Mouse (Mus musculus): ENCODE results near the gene Hs6st1. TPM values are rescaled to one million over a fixed set of nuclear protein-coding genes. Genes with fewer than 3 reads are reported as not detected.

The Hs6st1 gene
- polyA plus RNA-seq, 1 experiment, result 53.7 TPM

DNA sequence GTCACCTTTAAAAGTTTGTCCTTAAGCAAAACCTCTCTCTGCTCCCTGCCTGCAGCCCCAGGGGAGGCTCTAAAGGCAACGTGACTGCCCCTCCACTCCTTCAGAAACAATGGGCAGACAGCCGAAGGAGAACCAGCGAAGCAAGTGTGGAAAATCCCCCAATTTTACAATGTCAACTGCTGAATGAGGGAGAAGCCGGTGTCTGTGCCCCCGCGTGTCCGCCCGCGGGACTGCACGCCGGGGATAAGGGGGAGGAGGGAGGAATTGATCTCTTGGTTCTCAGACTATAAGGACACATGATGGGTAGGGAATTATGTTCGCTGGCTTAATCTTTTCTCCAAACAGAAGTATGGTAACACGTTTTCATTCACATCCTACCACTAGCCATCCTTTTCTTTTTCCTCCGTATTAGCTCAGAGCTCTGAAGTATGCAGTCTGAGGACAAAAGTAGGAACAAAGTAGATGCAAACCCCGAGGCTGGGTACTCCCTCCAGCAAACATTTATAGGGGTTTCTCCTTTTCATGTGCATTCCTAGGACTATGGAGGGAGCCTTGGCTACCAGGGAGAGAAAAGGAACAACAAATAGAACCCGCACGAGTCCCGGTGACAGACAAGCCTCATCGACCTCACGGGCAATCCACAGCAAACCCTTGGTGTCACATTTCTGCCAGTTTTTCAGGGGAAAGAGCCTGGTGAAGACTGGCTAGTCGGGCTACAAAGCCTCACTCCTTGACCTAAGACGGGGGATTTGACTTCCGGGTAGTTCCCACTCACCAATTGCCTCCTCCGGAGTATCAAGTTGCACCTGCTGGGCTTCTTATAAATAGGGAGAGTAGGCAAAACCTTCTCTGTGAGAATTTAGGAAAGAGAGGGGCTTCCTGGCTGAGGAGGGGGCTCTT, 3.1 kb upstream of the Hs6st1 start:
- Histone ChIP-seq H3K27me3 (ENCODE audit: control insufficient read depth, insufficient read depth, low read length) (no peaks in the 10 kb centered on the region), H3K4me3 (ENCODE audit: low read depth, low read length) (peak overlapping the region; percentile 42), H3K4me1 (ENCODE audit: control insufficient read depth, insufficient read depth, insufficient read length, low read length) (peaks cover 7% of the 10 kb centered on the region), H3K36me3 (ENCODE audit: control insufficient read depth, insufficient read depth, low read length) (no peaks in the 10 kb centered on the region), H3K27ac (ENCODE audit: insufficient read depth, low read depth, low read length) (no peak overlapping the region)
- TF ChIP-seq POLR2A (IDR thresholded peaks at IDR 0.05; ENCODE audit: low read depth, low read length) (no peak; the same call in 1 of the 2 replicates), CTCF (IDR thresholded peaks at IDR 0.05; ENCODE audit: extremely low read depth, insufficient read length, insufficient replicate concordance, low read depth, low read length) (peak; percentile 87)
- 2% methylated on average over 24 of the region's 24 CpGs for WGBS

DNA sequence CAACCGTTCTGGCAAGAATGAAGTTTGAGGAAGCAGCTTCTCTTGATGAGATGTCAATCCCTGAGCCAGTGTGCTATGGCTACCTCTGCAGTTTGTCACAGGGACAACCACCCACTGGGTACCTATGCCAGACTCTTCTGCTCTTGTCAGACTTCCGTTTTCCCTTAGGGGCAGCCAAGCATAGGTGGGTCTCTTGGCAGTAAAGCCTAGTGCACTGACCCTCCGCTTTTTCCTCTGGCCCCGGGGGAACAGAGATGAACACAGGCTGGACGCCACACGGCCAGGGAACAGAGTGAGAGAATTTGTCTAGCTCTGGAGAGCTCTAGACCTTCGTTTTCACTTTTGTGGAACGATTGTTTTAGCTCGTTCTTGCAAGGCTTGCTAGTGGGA, 2.4 kb upstream of the Hs6st1 start:
- no peaks in the 10 kb centered on the region for H3K27me3 ChIP-seq (ENCODE audit: control insufficient read depth, insufficient read depth, low read length)
- H3K4me3 ChIP-seq (ENCODE audit: low read depth, low read length), result no peak overlapping the region
- TF ChIP-seq POLR2A (IDR thresholded peaks at IDR 0.05; ENCODE audit: low read depth, low read length), result no peak
- no peak for TF ChIP-seq CTCF (IDR thresholded peaks at IDR 0.05; ENCODE audit: extremely low read depth, insufficient read length, insufficient replicate concordance, low read depth, low read length)
- H3K4me1 ChIP-seq (ENCODE audit: control insufficient read depth, insufficient read depth, insufficient read length, low read length), result peaks cover 12% of the 10 kb centered on the region
- no peak overlapping the region for H3K27ac ChIP-seq (ENCODE audit: insufficient read depth, low read depth, low read length)
- H3K36me3 ChIP-seq (ENCODE audit: control insufficient read depth, insufficient read depth, low read length), result no peaks in the 10 kb centered on the region
- WGBS, result 72% methylated on average over 9 of the region's 9 CpGs

DNA sequence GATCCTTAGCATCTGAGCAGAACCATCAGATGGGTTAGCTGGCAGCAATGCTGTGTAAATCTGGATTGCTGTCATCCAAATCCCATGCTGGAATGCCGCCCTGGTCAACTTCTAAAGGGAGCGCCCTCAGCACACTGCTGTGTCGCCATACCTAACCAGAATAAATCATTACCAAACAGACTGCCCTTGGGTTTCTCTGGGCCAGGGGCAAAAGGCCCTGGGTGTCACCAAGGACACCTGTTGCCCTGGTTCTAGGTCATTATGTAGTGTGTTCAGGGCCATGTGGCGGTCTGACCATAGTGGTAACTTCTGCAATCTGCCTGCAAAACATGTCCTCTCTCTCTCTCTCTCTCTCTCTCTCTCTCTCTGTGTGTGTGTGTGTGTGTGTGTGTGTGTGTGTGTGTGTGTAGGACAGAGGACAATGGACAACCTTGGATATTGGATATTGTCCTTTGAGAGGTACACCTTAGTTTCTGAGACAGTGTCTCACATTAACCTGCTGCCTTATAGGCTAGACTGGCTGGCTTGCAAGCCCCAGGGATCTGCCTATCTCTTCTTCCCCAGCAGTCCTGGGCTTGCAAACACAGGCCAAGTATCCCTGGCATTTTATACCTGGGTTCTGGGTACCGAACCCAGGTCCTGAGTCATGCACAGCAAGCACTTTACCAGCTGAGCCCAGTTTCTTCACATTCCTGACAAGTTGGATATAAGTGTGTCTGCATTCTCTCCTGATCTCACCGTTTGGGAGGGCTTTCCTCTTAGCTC, 1.8 kb upstream of the Hs6st1 start:
- H3K27ac ChIP-seq (ENCODE audit: insufficient read depth, low read depth, low read length), result no peak overlapping the region
- no peak for TF ChIP-seq CTCF (IDR thresholded peaks at IDR 0.05; ENCODE audit: extremely low read depth, insufficient read length, insufficient replicate concordance, low read depth, low read length)
- no peak for TF ChIP-seq POLR2A (IDR thresholded peaks at IDR 0.05; ENCODE audit: low read depth, low read length)
- H3K4me1 ChIP-seq (ENCODE audit: control insufficient read depth, insufficient read depth, insufficient read length, low read length), result peaks cover 17% of the 10 kb centered on the region
- 94% methylated on average over 6 of the region's 6 CpGs for WGBS
- H3K36me3 ChIP-seq (ENCODE audit: control insufficient read depth, insufficient read depth, low read length), result no peaks in the 10 kb centered on the region
- no peak overlapping the region for H3K4me3 ChIP-seq (ENCODE audit: low read depth, low read length)
- no peaks in the 10 kb centered on the region for H3K27me3 ChIP-seq (ENCODE audit: control insufficient read depth, insufficient read depth, low read length)

DNA sequence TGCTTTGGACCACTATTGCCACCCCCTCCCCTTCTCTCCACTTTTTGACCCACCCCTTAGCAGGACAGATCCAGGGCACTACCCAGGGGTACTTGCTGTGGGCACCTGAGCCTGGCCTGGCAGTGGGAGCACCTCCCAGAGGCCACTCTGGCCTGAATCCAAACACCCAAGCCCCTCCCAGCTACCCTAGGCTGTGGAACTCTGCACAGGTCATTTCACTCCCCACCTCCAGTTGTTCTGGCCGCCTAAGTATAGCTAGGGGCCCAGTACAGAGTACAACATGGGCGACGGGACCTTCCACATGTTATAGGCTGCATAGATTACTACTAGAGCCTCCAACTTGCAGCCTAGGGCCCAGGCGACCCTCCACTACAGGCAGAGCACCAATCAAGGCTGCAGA, 999 bp upstream of the Hs6st1 start:
- H3K27ac ChIP-seq (ENCODE audit: insufficient read depth, low read depth, low read length), result no peak overlapping the region
- 88% methylated on average over 4 of the region's 4 CpGs for whole genome bisulfite sequencing

DNA sequence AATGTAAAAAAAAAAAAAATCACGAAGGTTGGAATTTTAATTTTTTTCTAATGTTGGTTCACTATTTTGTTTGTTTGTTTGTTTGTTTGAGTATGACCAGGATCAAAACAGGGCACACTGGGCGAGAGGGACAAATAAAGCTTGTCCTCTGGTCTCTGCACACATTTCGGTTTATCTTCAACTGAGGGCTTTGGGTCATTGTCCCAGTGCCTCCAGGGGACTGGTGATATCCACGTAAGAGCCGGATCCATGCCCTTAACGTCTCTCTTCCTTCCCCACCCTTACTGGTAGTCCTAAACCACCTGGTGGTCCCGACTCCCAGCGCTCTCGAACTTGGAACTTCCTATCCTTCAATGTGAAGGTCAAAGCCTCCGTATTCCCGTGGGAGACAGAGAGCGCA, 589 bp upstream of the Hs6st1 start:
- TF ChIP-seq CTCF (IDR thresholded peaks at IDR 0.05; ENCODE audit: extremely low read depth, insufficient read length, insufficient replicate concordance, low read depth, low read length), result no peak
- no peak for TF ChIP-seq POLR2A (IDR thresholded peaks at IDR 0.05; ENCODE audit: low read depth, low read length)
- Histone ChIP-seq H3K27ac (ENCODE audit: insufficient read depth, low read depth, low read length) (no peak overlapping the region), H3K36me3 (ENCODE audit: control insufficient read depth, insufficient read depth, low read length) (peaks cover 2% of the 10 kb centered on the region), H3K27me3 (ENCODE audit: control insufficient read depth, insufficient read depth, low read length) (no peaks in the 10 kb centered on the region), H3K4me3 (ENCODE audit: low read depth, low read length) (peak overlapping the region; percentile 86), H3K4me1 (ENCODE audit: control insufficient read depth, insufficient read depth, insufficient read length, low read length) (peaks cover 28% of the 10 kb centered on the region)
- 34% methylated on average over 12 of the region's 12 CpGs for WGBS

More for the DNA sequence above, 999 bp upstream of the Hs6st1 start:
- H3K27me3 ChIP-seq (ENCODE audit: control insufficient read depth, insufficient read depth, low read length), result no peaks in the 10 kb centered on the region
- H3K36me3 ChIP-seq (ENCODE audit: control insufficient read depth, insufficient read depth, low read length), result peaks cover 2% of the 10 kb centered on the region
- no peak overlapping the region for H3K4me3 ChIP-seq (ENCODE audit: low read depth, low read length)
- H3K4me1 ChIP-seq (ENCODE audit: control insufficient read depth, insufficient read depth, insufficient read length, low read length), result peaks cover 25% of the 10 kb centered on the region
- no peak for TF ChIP-seq CTCF (IDR thresholded peaks at IDR 0.05; ENCODE audit: extremely low read depth, insufficient read length, insufficient replicate concordance, low read depth, low read length)
- no peak for TF ChIP-seq POLR2A (IDR thresholded peaks at IDR 0.05; ENCODE audit: low read depth, low read length)

DNA sequence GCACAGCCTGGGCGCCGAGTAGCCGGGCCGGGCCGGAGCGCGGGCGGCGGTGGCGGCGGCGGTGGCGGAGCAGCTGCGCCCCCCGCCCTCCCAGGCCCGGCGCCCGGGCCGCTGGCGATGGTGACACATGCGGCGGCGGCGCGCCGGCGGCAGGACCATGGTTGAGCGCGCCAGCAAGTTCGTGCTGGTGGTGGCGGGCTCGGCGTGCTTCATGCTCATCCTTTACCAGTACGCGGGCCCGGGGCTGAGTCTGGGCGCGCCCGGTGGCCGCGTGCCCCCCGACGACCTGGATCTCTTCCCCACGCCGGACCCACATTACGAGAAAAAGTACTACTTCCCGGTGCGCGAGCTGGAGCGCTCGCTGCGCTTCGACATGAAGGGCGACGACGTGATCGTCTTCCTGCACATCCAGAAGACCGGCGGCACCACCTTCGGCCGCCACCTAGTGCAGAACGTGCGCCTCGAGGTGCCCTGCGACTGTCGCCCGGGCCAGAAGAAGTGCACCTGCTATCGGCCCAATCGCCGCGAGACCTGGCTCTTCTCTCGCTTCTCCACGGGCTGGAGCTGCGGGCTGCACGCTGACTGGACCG, 426 bp downstream of the Hs6st1 start:
- peaks cover 38% of the 10 kb centered on the region for H3K4me1 ChIP-seq (ENCODE audit: control insufficient read depth, insufficient read depth, insufficient read length, low read length)
- H3K4me3 ChIP-seq (ENCODE audit: low read depth, low read length), result peak overlapping the region; percentile 86
- H3K27ac ChIP-seq (ENCODE audit: insufficient read depth, low read depth, low read length), result peak overlapping the region; percentile 86
- H3K36me3 ChIP-seq (ENCODE audit: control insufficient read depth, insufficient read depth, low read length), result peaks cover 2% of the 10 kb centered on the region
- H3K27me3 ChIP-seq (ENCODE audit: control insufficient read depth, insufficient read depth, low read length), result no peaks in the 10 kb centered on the region
- TF ChIP-seq CTCF (IDR thresholded peaks at IDR 0.05; ENCODE audit: extremely low read depth, insufficient read length, insufficient replicate concordance, low read depth, low read length) (no peak), POLR2A (IDR thresholded peaks at IDR 0.05; ENCODE audit: low read depth, low read length) (0 out of 2 replicates have a peak, but pooled peaks have one; percentile 30)
- under 1% methylated on average over 65 of the region's 76 CpGs for WGBS

Data from small intestine, adult 2 months (tissue).